Mouse (Mus musculus) hindbrain, embryonic 13.5 days (tissue): ENCODE results near the gene Epo. TPM values are rescaled to one million over a fixed set of nuclear protein-coding genes. Genes with fewer than 3 reads are reported as not detected.

Experiments
- ATAC-seq: fragments of 200-750 bp; cut with Nextera tagmentation; 2 replicates; pipeline ENCODE4 v1.8.0; 2017; ENCODE audit warnings: moderate TSS enrichment; ENCODE audit not compliant: low FRiP score
- H3K27ac ChIP-seq: fragments of 300-500 bp; sonication (generic); 2 replicates; pipeline ENCODE4 v1.5.1; 2015; ENCODE audit warnings: inconsistent platforms, mild to moderate bottlenecking, moderate library complexity
- H3K27me3 ChIP-seq: fragments of 300-500 bp; sonication (generic); 2 replicates; pipeline ENCODE4 v1.6.1; 2015; ENCODE audit warnings: mild to moderate bottlenecking, inconsistent platforms
- H3K36me3 ChIP-seq: fragments of 300-500 bp; sonication (generic); 2 replicates; pipeline ENCODE4 v1.6.1; 2015; ENCODE audit warnings: mild to moderate bottlenecking, inconsistent platforms
- H3K4me1 ChIP-seq: fragments of 300-500 bp; sonication (generic); replicated peaks from 2 replicates; pipeline ENCODE4 v1.6.1; 2015; ENCODE audit warnings: inconsistent platforms
- H3K4me2 ChIP-seq: fragments of 300-500 bp; sonication (generic); 2 replicates; pipeline ENCODE4 v1.6.1; 2015; ENCODE audit warnings: inconsistent platforms, mild to moderate bottlenecking, moderate library complexity
- H3K4me3 ChIP-seq: fragments of 300-500 bp; sonication (generic); 2 replicates; pipeline ENCODE4 v1.5.1; 2015; ENCODE audit warnings: mild to moderate bottlenecking, inconsistent platforms
- H3K9ac ChIP-seq: fragments of 300-500 bp; sonication (generic); 2 replicates; pipeline ENCODE4 v1.6.1; 2015; ENCODE audit warnings: mild to moderate bottlenecking, inconsistent platforms
- H3K9me3 ChIP-seq: fragments of 300-500 bp; sonication (generic); 2 replicates; pipeline ENCODE4 v1.6.1; 2016; ENCODE audit warnings: inconsistent platforms
- WGBS: fragments of 180-500 bp; shearing (Covaris S2); methylation state at CpG from one replicate; pipeline ENCODE4 v1.1.7; 2015; 5-methylcytosine and 5-hydroxymethylcytosine counted together
- polyA plus RNA-seq: library from polyadenylated mRNA; unstranded; fragments of >200 nt; fragmentation: Nextera tagmentation; extraction: Ambion mirVana; gene quantifications from 2 replicates; pipeline ENCODE4 v1.2.1, GENCODE M21; 2015

The Epo gene
- polyA plus RNA-seq, 1 experiment from 2014 or later = not detected

DNA sequence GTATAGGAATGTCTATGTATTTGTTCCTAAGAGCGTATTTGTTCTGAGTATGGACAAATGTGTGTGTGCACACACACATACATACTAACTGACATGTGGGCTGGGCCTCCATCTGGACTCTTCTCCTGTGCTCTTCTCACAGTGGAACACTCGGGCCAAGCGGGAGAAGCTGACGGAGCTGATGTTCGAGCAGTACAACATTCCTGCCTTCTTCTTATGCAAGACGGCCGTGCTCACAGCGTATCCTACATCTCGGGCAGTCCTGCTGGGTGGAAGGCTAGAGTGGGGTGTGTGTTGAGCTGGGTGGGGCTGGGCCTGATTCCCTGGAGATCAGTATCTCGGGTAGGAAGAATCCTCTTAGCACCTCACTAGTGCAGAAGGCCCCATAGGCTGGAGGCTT, 29.9 kb upstream of the Epo start:
- Histone ChIP-seq H3K4me3 (no peak overlapping the region), H3K4me2 (no peak overlapping the region), H3K9me3 (no peaks in the 10 kb centered on the region), H3K36me3 (peaks cover 51% of the 10 kb centered on the region), H3K9ac (no peak overlapping the region), H3K4me1 (no peaks in the 10 kb centered on the region), H3K27ac (no peak overlapping the region), H3K27me3 (0 out of 2 replicates have a peak, but pooled peaks cover 6% of the 10 kb centered on the region)
- no peak for ATAC-seq
- WGBS = 81% methylated on average over 10 of the region's 10 CpGs

DNA sequence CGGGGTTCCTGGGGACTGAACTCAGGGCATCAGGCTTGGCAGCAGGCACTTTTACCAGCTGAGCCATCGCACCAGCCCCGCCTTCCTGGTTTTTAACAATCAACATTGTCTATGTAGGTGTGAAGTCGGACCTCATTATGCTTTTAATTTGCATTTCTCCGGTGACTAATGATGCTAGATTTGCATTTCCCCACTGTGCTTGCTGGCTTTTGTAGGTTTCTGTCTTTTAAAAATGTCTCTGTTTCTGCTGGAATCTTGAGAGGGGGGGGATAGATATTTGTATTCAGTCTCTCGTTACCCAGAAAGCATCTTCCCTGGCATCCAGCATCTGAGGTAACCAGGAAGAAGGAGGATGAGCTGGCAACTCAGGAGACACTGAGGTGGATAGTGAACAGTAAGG, 28.5 kb upstream of the Epo start:
- WGBS = 57% methylated on average over 6 of the region's 6 CpGs
- Histone ChIP-seq H3K4me2 (no peak overlapping the region), H3K9me3 (no peaks in the 10 kb centered on the region), H3K4me3 (no peak overlapping the region), H3K4me1 (no peaks in the 10 kb centered on the region), H3K36me3 (peaks cover 39% of the 10 kb centered on the region), H3K9ac (no peak overlapping the region), H3K27me3 (no peaks in the 10 kb centered on the region), H3K27ac (0 out of 2 replicates have a peak overlapping the region, but pooled peaks have one; percentile 35)
- no peak for ATAC-seq

DNA sequence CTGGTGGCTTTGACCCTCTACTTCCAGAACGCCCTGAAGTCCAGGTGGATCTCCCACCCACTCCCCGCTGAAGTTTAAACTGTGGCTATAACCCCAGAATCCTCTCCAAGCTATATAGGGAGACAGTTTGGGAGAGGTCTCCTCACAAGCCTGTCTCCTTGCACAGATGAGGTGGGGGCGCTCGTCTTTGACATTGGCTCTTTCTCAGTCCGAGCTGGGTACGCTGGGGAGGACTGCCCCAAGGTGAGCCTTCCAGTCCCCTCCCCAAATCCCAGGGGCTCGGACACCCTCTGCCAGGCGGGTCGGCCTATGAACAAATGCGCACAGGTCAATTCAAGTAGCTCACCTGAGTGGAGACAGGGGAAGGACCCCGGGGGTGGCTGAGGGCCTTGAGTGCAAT, 20.9 kb upstream of the Epo start:
- Histone ChIP-seq H3K27ac (peak overlapping the region; percentile 90), H3K9ac (peak overlapping the region; percentile 87), H3K9me3 (no peaks in the 10 kb centered on the region), H3K36me3 (no peaks in the 10 kb centered on the region; the same call in 1 of the 2 replicates), H3K27me3 (0 out of 2 replicates have a peak, but pooled peaks cover 12% of the 10 kb centered on the region), H3K4me3 (peak overlapping the region; percentile 77), H3K4me2 (peak overlapping the region; percentile 84), H3K4me1 (peaks cover 15% of the 10 kb centered on the region)
- ATAC-seq = peak; percentile 44
- WGBS = 48% methylated on average over 11 of the region's 11 CpGs

DNA sequence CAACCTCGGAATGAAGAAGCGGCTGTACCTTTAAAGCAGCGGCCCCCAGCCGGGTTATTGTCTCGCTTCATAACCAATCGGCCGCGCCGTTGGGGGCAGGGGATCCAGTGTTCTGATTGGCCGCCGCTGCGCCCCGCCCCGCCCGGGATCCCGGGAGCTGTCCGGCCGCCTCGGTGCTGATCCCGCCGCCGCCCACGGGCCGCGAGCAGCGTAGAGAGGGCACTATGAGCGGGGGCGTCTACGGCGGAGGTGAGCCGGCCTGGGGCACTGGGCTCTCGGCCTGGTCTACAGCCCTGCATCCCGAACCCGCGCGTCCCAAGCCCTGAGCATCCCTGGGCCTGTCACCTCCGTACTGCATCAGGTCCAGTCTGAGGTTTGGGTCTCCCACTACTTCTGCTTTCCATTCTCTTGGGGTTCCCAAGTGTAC, 20.4 kb upstream of the Epo start, which contains the start of gene Actl6b:
TSS of gene Actl6b (plus strand) at position 107 of the 427 bp plus-strand sequence.
- peak within 1 kb of the TSS; percentile 90 for H3K27ac ChIP-seq
- H3K36me3 ChIP-seq = no peaks in the 10 kb centered on the region; the same call in 1 of the 2 replicates
- H3K4me3 ChIP-seq = peak within 1 kb of the TSS; percentile 77
- 0 out of 2 replicates have a peak, but pooled peaks cover 12% of the 10 kb centered on the region for H3K27me3 ChIP-seq
- H3K4me1 ChIP-seq = peaks cover 15% of the 10 kb centered on the region
- WGBS = 2% methylated on average over 37 of the region's 37 CpGs
- no peaks in the 10 kb centered on the region for H3K9me3 ChIP-seq
- peak within 1 kb of the TSS; percentile 87 for H3K9ac ChIP-seq
- ATAC-seq = peak; percentile 95
- H3K4me2 ChIP-seq = peak within 1 kb of the TSS; percentile 84

DNA sequence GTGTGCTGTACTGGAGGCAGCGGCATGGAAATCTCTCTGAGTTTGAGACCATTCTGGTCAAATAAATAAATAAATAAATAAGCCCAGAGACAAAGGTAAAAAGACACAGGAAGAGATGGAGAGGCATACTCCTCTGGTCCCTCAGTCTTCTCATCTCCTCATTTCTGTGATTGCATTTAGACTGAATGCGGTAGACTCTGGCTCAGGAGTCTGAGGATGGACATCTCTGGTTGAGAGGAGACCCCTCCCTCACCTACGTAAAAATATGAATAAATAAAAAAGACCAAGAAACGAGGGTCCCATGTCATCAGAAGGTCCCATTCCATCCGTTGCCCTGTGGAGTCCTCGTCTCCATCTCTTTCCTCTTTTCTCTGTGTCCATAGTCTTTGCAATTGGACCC, 20.0 kb upstream of the Epo start:
- Histone ChIP-seq H3K4me2 (peak overlapping the region; percentile 84), H3K9ac (peak overlapping the region; percentile 87), H3K27me3 (0 out of 2 replicates have a peak, but pooled peaks cover 12% of the 10 kb centered on the region), H3K27ac (peak overlapping the region; percentile 90), H3K4me3 (peak overlapping the region; percentile 77), H3K9me3 (no peaks in the 10 kb centered on the region), H3K4me1 (peaks cover 15% of the 10 kb centered on the region), H3K36me3 (no peaks in the 10 kb centered on the region; the same call in 1 of the 2 replicates)
- ATAC-seq = peak; percentile 68
- 25% methylated on average over 6 of the region's 6 CpGs for WGBS

DNA sequence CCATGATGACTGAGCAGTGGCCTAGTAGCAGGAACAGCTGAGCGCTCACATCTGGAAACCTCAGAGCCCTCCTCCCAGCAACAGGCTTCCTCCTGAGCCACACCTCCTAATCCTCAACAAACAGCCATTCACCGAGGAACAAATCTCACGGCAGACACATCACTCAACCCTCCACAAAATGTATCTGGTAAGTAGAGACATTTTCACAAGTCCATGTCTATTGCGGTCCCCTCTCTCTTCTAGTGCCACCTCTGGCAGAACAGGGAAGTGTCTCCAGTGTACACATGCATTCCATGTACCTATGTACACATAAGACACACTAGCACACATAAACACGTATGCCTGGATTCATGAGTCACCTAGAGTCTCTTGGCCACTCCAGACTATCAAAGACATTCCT, 18.1 kb upstream of the Epo start:
- Histone ChIP-seq H3K36me3 (no peaks in the 10 kb centered on the region; the same call in 1 of the 2 replicates), H3K4me3 (no peak overlapping the region), H3K27me3 (0 out of 2 replicates have a peak, but pooled peaks cover 12% of the 10 kb centered on the region), H3K9me3 (no peaks in the 10 kb centered on the region), H3K9ac (no peak overlapping the region), H3K4me1 (peaks cover 15% of the 10 kb centered on the region), H3K27ac (no peak overlapping the region), H3K4me2 (no peak overlapping the region)
- WGBS = 77% methylated on average over 5 of the region's 5 CpGs
- no peak for ATAC-seq

DNA sequence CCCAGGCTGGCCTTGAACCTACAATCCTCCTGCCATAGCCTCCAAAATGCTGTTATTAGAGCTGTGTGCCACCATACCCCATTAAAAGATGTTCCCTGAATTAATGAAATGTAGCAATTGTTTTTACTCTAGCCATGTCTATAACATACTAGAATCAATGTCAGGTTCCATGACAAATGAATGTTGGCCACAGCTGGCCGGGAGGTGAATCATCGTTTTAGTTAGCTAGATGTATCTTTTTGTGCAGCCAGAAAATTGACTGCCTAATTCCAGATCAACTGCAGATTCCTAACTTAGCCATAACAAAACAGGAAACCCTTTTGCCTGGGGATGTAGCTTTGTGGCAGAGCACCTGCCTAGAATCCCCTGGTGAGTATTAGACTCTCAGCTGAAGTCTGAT, 16.8 kb upstream of the Epo start:
- H3K36me3 ChIP-seq = no peaks in the 10 kb centered on the region
- WGBS = 81% methylated on average over 2 of the region's 2 CpGs
- no peak overlapping the region for H3K9ac ChIP-seq

DNA sequence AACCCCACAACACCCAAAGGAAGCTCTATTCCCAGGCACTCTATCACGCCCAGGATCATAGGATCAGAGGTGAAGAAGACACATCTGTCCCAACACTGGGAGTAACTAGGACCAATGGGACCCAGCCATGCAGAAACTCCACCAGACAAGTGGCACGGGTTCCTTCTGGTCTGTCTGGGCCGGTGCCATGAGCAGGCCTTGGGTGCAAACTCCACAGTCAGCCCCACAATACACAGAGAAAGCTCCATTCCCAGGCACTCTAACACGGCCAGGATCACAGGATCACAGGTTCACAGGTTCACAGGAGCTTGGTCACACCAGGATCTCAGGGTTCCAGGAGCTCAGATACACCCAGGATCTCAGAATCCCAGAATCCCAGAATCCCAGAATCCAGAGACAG, 12.6 kb upstream of the Epo start:
- no peak for ATAC-seq
- WGBS = 88% methylated on average over 4 of the region's 4 CpGs
- Histone ChIP-seq H3K27ac (no peak overlapping the region), H3K4me3 (no peak overlapping the region), H3K4me1 (no peaks in the 10 kb centered on the region), H3K9ac (no peak overlapping the region), H3K27me3 (no peaks in the 10 kb centered on the region), H3K9me3 (no peaks in the 10 kb centered on the region), H3K36me3 (no peaks in the 10 kb centered on the region), H3K4me2 (no peak overlapping the region)

More for the DNA sequence above, 16.8 kb upstream of the Epo start:
- H3K27me3 ChIP-seq = 0 out of 2 replicates have a peak, but pooled peaks cover 4% of the 10 kb centered on the region
- no peak overlapping the region for H3K4me2 ChIP-seq
- no peak overlapping the region for H3K27ac ChIP-seq
- no peak overlapping the region for H3K4me3 ChIP-seq
- ATAC-seq = no peak
- H3K9me3 ChIP-seq = no peaks in the 10 kb centered on the region
- H3K4me1 ChIP-seq = peaks cover 11% of the 10 kb centered on the region

DNA sequence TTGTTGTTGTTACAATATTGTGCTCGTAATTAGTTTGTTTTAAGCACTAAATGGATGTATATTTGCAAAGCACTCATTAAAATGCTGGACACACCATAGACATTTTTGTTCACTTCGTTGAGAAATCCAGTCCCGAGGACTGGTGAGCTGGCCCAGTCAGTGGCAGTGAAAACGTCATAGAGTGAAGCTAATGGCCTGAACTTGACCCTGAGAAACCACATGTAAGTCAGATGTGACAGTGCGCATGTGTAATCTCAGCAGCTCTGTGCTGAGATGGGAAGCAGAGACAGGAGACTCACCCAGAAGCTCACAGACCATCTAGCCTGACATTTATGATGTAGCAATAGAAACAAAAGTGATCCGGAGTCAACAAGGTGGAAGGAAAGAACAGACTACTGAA, 11.9 kb upstream of the Epo start:
- 71% methylated on average over 6 of the region's 6 CpGs for WGBS
- Histone ChIP-seq H3K4me3 (no peak overlapping the region), H3K9ac (no peak overlapping the region), H3K36me3 (no peaks in the 10 kb centered on the region), H3K4me2 (no peak overlapping the region), H3K9me3 (no peaks in the 10 kb centered on the region), H3K27me3 (no peaks in the 10 kb centered on the region), H3K27ac (no peak overlapping the region), H3K4me1 (no peaks in the 10 kb centered on the region)
- no peak for ATAC-seq

DNA sequence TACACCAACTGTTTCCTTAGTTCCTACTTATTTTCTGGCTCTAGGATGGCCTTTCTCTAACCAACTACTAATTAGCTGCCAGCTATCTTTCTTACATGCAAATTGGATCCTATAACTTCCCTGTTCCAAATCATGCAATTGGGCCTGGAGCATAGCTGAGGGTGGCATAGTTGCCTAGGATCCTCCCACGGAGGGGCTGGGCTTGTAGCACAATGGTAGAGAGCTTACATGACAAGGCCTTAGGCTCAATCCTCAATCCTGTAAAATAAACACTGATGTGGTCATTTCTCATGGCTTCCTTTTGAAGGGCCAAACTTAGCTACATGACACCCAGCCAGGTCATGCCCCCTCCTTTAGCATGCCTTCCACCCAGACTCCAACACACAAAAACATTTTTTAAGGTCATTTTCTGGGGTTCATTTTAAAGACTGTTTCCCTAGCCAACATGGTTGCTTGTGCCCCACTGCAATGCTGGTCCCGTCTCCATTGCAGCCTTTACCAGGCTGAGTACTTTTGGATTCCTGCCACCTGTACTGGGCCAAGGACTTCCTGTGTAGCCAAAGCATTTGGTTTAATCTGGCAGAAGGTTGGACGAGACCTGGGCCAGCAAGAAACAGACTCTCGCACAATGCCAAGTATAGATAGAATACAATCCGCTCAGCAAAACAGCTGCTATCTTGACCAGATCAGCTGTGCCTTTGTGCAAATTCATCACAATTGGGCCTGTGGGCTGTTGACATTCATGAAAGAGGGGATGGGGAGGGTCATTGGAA, 8.9 kb upstream of the Epo start:
- WGBS = 74% methylated on average over 5 of the region's 5 CpGs
- ATAC-seq = no peak
- H3K27ac ChIP-seq = no peak overlapping the region

DNA sequence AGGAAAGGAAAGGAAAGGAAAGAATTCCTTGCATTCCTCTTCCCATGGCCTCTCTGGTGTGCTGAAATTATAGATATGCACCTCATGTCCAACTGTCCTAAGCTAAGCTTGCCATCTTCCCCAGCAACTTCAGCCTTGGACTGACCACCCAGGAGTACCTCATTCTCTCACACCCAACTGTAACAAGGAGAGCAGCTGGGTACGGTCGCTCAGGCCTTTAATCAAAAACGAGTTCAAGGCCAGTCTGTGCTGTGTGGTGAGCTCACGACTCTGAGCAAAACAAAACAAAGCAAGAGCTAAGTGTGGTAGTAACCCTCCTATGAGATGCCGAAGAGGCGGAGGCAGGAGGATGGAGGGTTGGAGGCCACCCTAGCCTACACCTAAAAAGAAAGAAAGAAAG, 7.9 kb upstream of the Epo start:
- no peak overlapping the region for H3K4me3 ChIP-seq
- H3K4me2 ChIP-seq = no peak overlapping the region
- no peaks in the 10 kb centered on the region for H3K36me3 ChIP-seq
- H3K27ac ChIP-seq = no peak overlapping the region
- no peaks in the 10 kb centered on the region for H3K9me3 ChIP-seq
- no peak for ATAC-seq
- WGBS = 74% methylated on average over 6 of the region's 6 CpGs
- H3K9ac ChIP-seq = no peak overlapping the region
- H3K4me1 ChIP-seq = no peaks in the 10 kb centered on the region
- H3K27me3 ChIP-seq = no peaks in the 10 kb centered on the region

More for the DNA sequence above, 8.9 kb upstream of the Epo start:
- Histone ChIP-seq H3K9me3 (no peaks in the 10 kb centered on the region), H3K36me3 (no peaks in the 10 kb centered on the region), H3K4me2 (no peak overlapping the region), H3K4me3 (no peak overlapping the region), H3K27me3 (no peaks in the 10 kb centered on the region), H3K9ac (no peak overlapping the region), H3K4me1 (no peaks in the 10 kb centered on the region)

DNA sequence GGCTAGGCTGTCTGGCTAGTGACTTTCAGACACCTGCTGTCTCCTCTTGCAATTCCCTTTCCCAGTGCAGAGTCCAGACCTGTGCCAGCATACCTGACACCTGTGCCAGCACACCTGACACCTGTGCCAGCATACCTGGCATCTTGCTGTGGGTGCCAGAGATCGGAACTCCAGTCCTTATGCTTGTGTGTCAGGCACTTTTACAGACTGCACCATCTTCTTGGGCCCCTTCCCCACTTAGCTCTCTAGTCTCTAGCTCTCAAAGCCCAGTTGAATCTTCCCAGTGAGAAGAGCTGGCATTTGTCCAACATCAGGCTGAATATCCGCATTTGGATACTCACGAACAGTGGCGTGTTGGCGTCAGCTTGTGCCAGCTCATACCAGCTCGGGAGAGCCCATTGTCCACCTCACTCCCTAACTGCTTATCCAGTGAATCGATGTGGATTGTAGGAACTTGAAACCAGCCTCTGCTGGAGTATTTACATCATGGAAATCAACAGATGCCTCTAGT, 6.3 kb upstream of the Epo start:
- Histone ChIP-seq H3K27ac (no peak overlapping the region), H3K4me2 (no peak overlapping the region), H3K4me3 (no peak overlapping the region), H3K9me3 (no peaks in the 10 kb centered on the region), H3K27me3 (no peaks in the 10 kb centered on the region), H3K9ac (no peak overlapping the region), H3K4me1 (no peaks in the 10 kb centered on the region), H3K36me3 (no peaks in the 10 kb centered on the region)
- 64% methylated on average over 7 of the region's 7 CpGs for WGBS
- no peak for ATAC-seq
